Mouse (Mus musculus) C2C12 (cell line): ENCODE data around the gene Mettl17. TPM values are rescaled to one million over a fixed set of nuclear protein-coding genes. Genes with fewer than 3 reads are reported as not detected.

Experiments
- H3K27me3 ChIP-seq: one replicate; pipeline ENCODE4 v1.6.1; 2011; ENCODE audit not compliant: control insufficient read depth, insufficient read depth, insufficient read length
- H3K36me3 ChIP-seq: one replicate; pipeline ENCODE4 v1.6.1; 2011; ENCODE audit not compliant: control insufficient read depth, insufficient read depth
- H3K4me3 ChIP-seq: one replicate; pipeline ENCODE4 v1.5.1; 2011; ENCODE audit warnings: mild to moderate bottlenecking, control low read depth; ENCODE audit not compliant: poor library complexity, insufficient read depth, severe bottlenecking
- H3K79me2 ChIP-seq: one replicate; pipeline ENCODE4 v1.6.1; 2011; ENCODE audit not compliant: control insufficient read depth, insufficient read depth
- H3K79me3 ChIP-seq: one replicate; pipeline ENCODE4 v1.6.1; 2011; ENCODE audit warnings: low read depth, control low read depth
- H3ac ChIP-seq: one replicate; pipeline ENCODE3; 2011; ENCODE audit warnings: low read depth; ENCODE audit not compliant: control insufficient read depth, insufficient read length
- CEBPB ChIP-seq: IDR thresholded peaks from one replicate; pipeline ENCODE4 v1.6.1; 2011; ENCODE audit warnings: low read depth, mild to moderate bottlenecking, control low read depth, moderate library complexity
- CTCF ChIP-seq: IDR thresholded peaks from one replicate; pipeline ENCODE4 v1.5.1; 2011; ENCODE audit not compliant: control insufficient read depth, insufficient read depth, insufficient read length
- FOSL1 ChIP-seq: IDR thresholded peaks from one replicate; pipeline ENCODE4 v1.8.0; 2011; ENCODE audit warnings: mild to moderate bottlenecking, low read length; ENCODE audit not compliant: poor library complexity, insufficient read depth, severe bottlenecking
- MAX ChIP-seq: IDR thresholded peaks from one replicate; pipeline ENCODE4 v1.6.1; 2011; ENCODE audit warnings: mild to moderate bottlenecking, control low read depth
- MYOD1 ChIP-seq: IDR thresholded peaks from one replicate; pipeline ENCODE4 v1.6.1; 2011; ENCODE audit warnings: low read depth; ENCODE audit not compliant: control insufficient read depth, insufficient read length
- MYOG ChIP-seq: IDR thresholded peaks from one replicate; pipeline ENCODE4 v1.6.1; 2011; ENCODE audit not compliant: control insufficient read depth, insufficient read length; ENCODE audit errors: extremely low read depth
- USF1 ChIP-seq: IDR thresholded peaks from one replicate; pipeline ENCODE4 v1.6.1; 2011; ENCODE audit warnings: low read depth, mild to moderate bottlenecking, control low read depth, moderate library complexity
- polyA plus RNA-seq: library from polyadenylated mRNA; unstranded; fragments of >200 nt; fragmentation: generic; extraction: Trizol; gene quantifications from one replicate; pipeline ENCODE4 v1.2.1, GENCODE M21; 2012; ENCODE audit warnings: missing spikeins

Mettl17 gene
- polyA plus RNA-seq, 1 experiment: 20.1 TPM

GRCm38 (mm10) chr14:51903782-51904181 is 19.1 kb downstream of the Mettl17 start:
- Histone ChIP-seq H3K79me2 (no peaks in the 10 kb centered on the region), H3ac (no peak overlapping the region), H3K36me3 (no peaks in the 10 kb centered on the region), H3K27me3 (no peaks in the 10 kb centered on the region), H3K79me3 (no peaks in the 10 kb centered on the region), H3K4me3 (no peak overlapping the region)
- no peak for TF ChIP-seq USF1
- no peak for TF ChIP-seq FOSL1
- TF ChIP-seq MAX: no peak
- TF ChIP-seq CTCF: no peak
- TF ChIP-seq MYOD1: no peak
- no peak for TF ChIP-seq MYOG
- no peak for TF ChIP-seq CEBPB

GRCm38 (mm10) chr14:51904706-51905105 is 20.1 kb downstream of the Mettl17 start:
- Histone ChIP-seq H3K27me3 (no peaks in the 10 kb centered on the region), H3ac (no peak overlapping the region), H3K79me3 (no peaks in the 10 kb centered on the region), H3K4me3 (no peak overlapping the region), H3K79me2 (no peaks in the 10 kb centered on the region), H3K36me3 (no peaks in the 10 kb centered on the region)
- TF ChIP-seq USF1: no peak

- H3K27me3 ChIP-seq: no peaks in the 10 kb centered on the region
- H3ac ChIP-seq: no peak overlapping the region
- no peak overlapping the region for H3K4me3 ChIP-seq
- H3K79me3 ChIP-seq: no peaks in the 10 kb centered on the region
- H3K79me2 ChIP-seq: no peaks in the 10 kb centered on the region
- H3K36me3 ChIP-seq: no peaks in the 10 kb centered on the region
- TF ChIP-seq MYOG: no peak
- TF ChIP-seq FOSL1: no peak
- no peak for TF ChIP-seq USF1
- no peak for TF ChIP-seq MAX
- no peak for TF ChIP-seq MYOD1
- TF ChIP-seq CEBPB: no peak
- no peak for TF ChIP-seq CTCF
Observed at GRCm38 (mm10) chr14:51906102-51906501, 21.5 kb downstream of the Mettl17 start.

- H3ac ChIP-seq: no peak overlapping the region
- H3K27me3 ChIP-seq: no peaks in the 10 kb centered on the region
- H3K36me3 ChIP-seq: no peaks in the 10 kb centered on the region
- H3K79me2 ChIP-seq: no peaks in the 10 kb centered on the region
- H3K4me3 ChIP-seq: no peak overlapping the region
- no peaks in the 10 kb centered on the region for H3K79me3 ChIP-seq
- TF ChIP-seq MYOD1 (no peak), MYOG (no peak), CTCF (no peak), MAX (no peak), USF1 (no peak), CEBPB (no peak), FOSL1 (no peak)
Observed at GRCm38 (mm10) chr14:51911301-51911700, 26.7 kb downstream of the Mettl17 start.

GRCm38 (mm10) chr14:51912391-51913061 is 27.9 kb downstream of the Mettl17 start:
- TF ChIP-seq MYOG: no peak
- no peak for TF ChIP-seq CEBPB
- no peak for TF ChIP-seq MYOD1
- no peak for TF ChIP-seq CTCF
- TF ChIP-seq USF1: no peak
- TF ChIP-seq MAX: no peak
- no peak for TF ChIP-seq FOSL1
- Histone ChIP-seq H3ac (peak overlapping the region; percentile 58), H3K4me3 (peak overlapping the region; percentile 29)

GRCm38 (mm10) chr14:51913062-51913959 is 28.7 kb downstream of the Mettl17 start:
- TF ChIP-seq USF1 (no peak), MYOG (no peak), MYOD1 (no peak), FOSL1 (no peak), CEBPB (no peak), CTCF (no peak), MAX (no peak)
- Histone ChIP-seq H3K79me2 (no peaks in the 10 kb centered on the region), H3K36me3 (no peaks in the 10 kb centered on the region), H3K27me3 (no peaks in the 10 kb centered on the region), H3K79me3 (no peaks in the 10 kb centered on the region), H3K4me3 (peak overlapping the region; percentile 29), H3ac (peak overlapping the region; percentile 62)

More at GRCm38 (mm10) chr14:51912391-51913061, 27.9 kb downstream of the Mettl17 start:
- Histone ChIP-seq H3K36me3 (no peaks in the 10 kb centered on the region), H3K79me2 (no peaks in the 10 kb centered on the region), H3K79me3 (no peaks in the 10 kb centered on the region), H3K27me3 (no peaks in the 10 kb centered on the region)
